Mouse (Mus musculus) stomach, embryonic 16.5 days (tissue): ENCODE measurements around the gene Sh3gl1. TPM values are rescaled to one million over a fixed set of nuclear protein-coding genes. Genes with fewer than 3 reads are reported as not detected.

ENCODE experiments used
- ATAC-seq: fragments of 200-750 bp; cut with Nextera tagmentation; 2 replicates; pipeline ENCODE4 v1.8.0; 2017; ENCODE audit warnings: moderate number of reproducible peaks, moderate TSS enrichment; ENCODE audit not compliant: insufficient read depth, low FRiP score
- H3K27ac ChIP-seq: fragments of 300-500 bp; sonication (generic); 2 replicates; pipeline ENCODE4 v1.5.1; 2014; ENCODE audit warnings: low read length
- H3K27me3 ChIP-seq: fragments of 300-500 bp; sonication (generic); 2 replicates; pipeline ENCODE4 v1.6.1; 2014; ENCODE audit warnings: low read length, control low read depth, mixed read lengths; ENCODE audit not compliant: control insufficient read depth, insufficient read depth
- H3K36me3 ChIP-seq: fragments of 300-500 bp; sonication (generic); 2 replicates; pipeline ENCODE4 v1.6.1; 2014; ENCODE audit warnings: low read length; ENCODE audit not compliant: control insufficient read depth, insufficient read depth
- H3K4me1 ChIP-seq: fragments of 300-500 bp; sonication (generic); 2 replicates; pipeline ENCODE4 v1.6.1; 2014; ENCODE audit warnings: low read length, control low read depth, mixed read lengths; ENCODE audit not compliant: control insufficient read depth, insufficient read depth
- H3K4me2 ChIP-seq: fragments of 300-500 bp; sonication (generic); 2 replicates; pipeline ENCODE4 v1.6.1; 2014; ENCODE audit warnings: low read depth, low read length, mixed read lengths
- H3K4me3 ChIP-seq: fragments of 300-500 bp; sonication (generic); replicated peaks from 2 replicates; pipeline ENCODE4 v1.5.1; 2014; ENCODE audit warnings: mild to moderate bottlenecking, low read length
- H3K9ac ChIP-seq: fragments of 300-500 bp; sonication (generic); 2 replicates; pipeline ENCODE4 v1.6.1; 2014; ENCODE audit warnings: low read length
- H3K9me3 ChIP-seq: fragments of 300-500 bp; sonication (generic); replicated peaks from 2 replicates; pipeline ENCODE4 v1.6.1; 2016; ENCODE audit warnings: low read length, control low read depth; ENCODE audit not compliant: control insufficient read depth
- WGBS: fragments of 180-500 bp; shearing (Covaris S2); extraction: QIAGEN DNeasy Blood & Tissue Kit; methylation state at CpG from one replicate; pipeline ENCODE4 v1.1.7; 2014; 5-methylcytosine and 5-hydroxymethylcytosine counted together
- polyA plus RNA-seq: library from polyadenylated mRNA; unstranded; fragments of >200 nt; fragmentation: Nextera tagmentation; extraction: Ambion mirVana; gene quantifications from 2 replicates; pipeline ENCODE4 v1.2.1, GENCODE M21; 2015

Sh3gl1 gene
- polyA plus RNA-seq, 1 experiment from 2014 or later, result 145 TPM

GRCm38 (mm10) chr17:56009088-56009961, 27.1 kb downstream of the Sh3gl1 start:
- peaks cover 21% of the 10 kb centered on the region for H3K4me1 ChIP-seq
- peak overlapping the region; percentile 82 for H3K9ac ChIP-seq
- H3K9me3 ChIP-seq, result no peaks in the 10 kb centered on the region
- H3K27me3 ChIP-seq, result no peaks in the 10 kb centered on the region
- peak overlapping the region; percentile 96 for H3K27ac ChIP-seq
- peaks cover 19% of the 10 kb centered on the region for H3K36me3 ChIP-seq
- H3K4me2 ChIP-seq, result peak overlapping the region; percentile 100
- WGBS, result 1% methylated on average over 62 of the region's 62 CpGs
- H3K4me3 ChIP-seq, result peak overlapping the region; percentile 86
- peak; percentile 92 for ATAC-seq

- Histone ChIP-seq H3K4me3 (peak overlapping the region; percentile 86), H3K27me3 (no peaks in the 10 kb centered on the region), H3K36me3 (peaks cover 16% of the 10 kb centered on the region), H3K9ac (peak overlapping the region; percentile 82), H3K27ac (peak overlapping the region; percentile 96), H3K4me2 (peak overlapping the region; percentile 100), H3K9me3 (no peaks in the 10 kb centered on the region), H3K4me1 (peaks cover 21% of the 10 kb centered on the region)
- WGBS, result under 1% methylated on average over 21 of the region's 21 CpGs
- ATAC-seq, result peak; percentile 92
Measured at GRCm38 (mm10) chr17:56008356-56009087, 27.9 kb downstream of the Sh3gl1 start.

- Histone ChIP-seq H3K4me1 (peaks cover 21% of the 10 kb centered on the region), H3K4me3 (peak overlapping the region; percentile 86), H3K27me3 (no peaks in the 10 kb centered on the region), H3K4me2 (peak overlapping the region; percentile 100), H3K9ac (peak overlapping the region; percentile 58), H3K36me3 (peaks cover 11% of the 10 kb centered on the region), H3K9me3 (no peaks in the 10 kb centered on the region), H3K27ac (peak overlapping the region; percentile 96)
- peak; percentile 2; the same call in 1 of the 2 replicates for ATAC-seq
- 22% methylated on average over 13 of the region's 14 CpGs for WGBS
Measured at GRCm38 (mm10) chr17:56007444-56008355, 28.7 kb downstream of the Sh3gl1 start.

GRCm38 (mm10) chr17:56006956-56007355, 29.5 kb downstream of the Sh3gl1 start:
- no peak overlapping the region for H3K4me3 ChIP-seq
- no peaks in the 10 kb centered on the region for H3K9me3 ChIP-seq
- H3K27ac ChIP-seq, result 0 out of 2 replicates have a peak overlapping the region, but pooled peaks have one; percentile 96
- peaks cover 8% of the 10 kb centered on the region for H3K36me3 ChIP-seq
- peaks cover 21% of the 10 kb centered on the region for H3K4me1 ChIP-seq
- H3K27me3 ChIP-seq, result no peaks in the 10 kb centered on the region
- H3K9ac ChIP-seq, result no peak overlapping the region; the same call in 1 of the 2 replicates
- no peak for ATAC-seq
- WGBS, result 50% methylated on average over 10 of the region's 10 CpGs
- no peak overlapping the region for H3K4me2 ChIP-seq

GRCm38 (mm10) chr17:56005415-56006061, 30.9 kb downstream of the Sh3gl1 start, which contains the start of the genes Stap2 and Mpnd:
Gene Stap2 (minus strand): TSS chr17:56005584.
Gene Mpnd (plus strand): TSS chr17:56005711.
- ATAC-seq, result no peak
- peak within 1 kb of the TSS; percentile 53 for H3K27ac ChIP-seq
- 22% methylated on average over 13 of the region's 13 CpGs for WGBS
- H3K9ac ChIP-seq, result peak within 1 kb of the TSS; percentile 64
- peak within 1 kb of the TSS; percentile 52 for H3K4me2 ChIP-seq
- H3K36me3 ChIP-seq, result no peaks in the 10 kb centered on the region; the same call in 1 of the 2 replicates
- no peaks in the 10 kb centered on the region for H3K9me3 ChIP-seq
- H3K4me1 ChIP-seq, result peaks cover 17% of the 10 kb centered on the region
- H3K27me3 ChIP-seq, result no peaks in the 10 kb centered on the region
- peak within 1 kb of the TSS; percentile 39 for H3K4me3 ChIP-seq

- 71% methylated on average over 3 of the region's 3 CpGs for WGBS
Measured at GRCm38 (mm10) chr17:56003000-56003399, 33.4 kb downstream of the Sh3gl1 start.

GRCm38 (mm10) chr17:55999794-56000499, 36.5 kb downstream of the Sh3gl1 start:
- no peaks in the 10 kb centered on the region for H3K9me3 ChIP-seq
- H3K4me1 ChIP-seq, result no peaks in the 10 kb centered on the region
- no peak overlapping the region for H3K4me3 ChIP-seq
- no peaks in the 10 kb centered on the region; the same call in 1 of the 2 replicates for H3K36me3 ChIP-seq
- 15% methylated on average over 30 of the region's 30 CpGs for WGBS
- H3K9ac ChIP-seq, result no peak overlapping the region
- ATAC-seq, result no peak
- 0 out of 2 replicates have a peak overlapping the region, but pooled peaks have one; percentile 7 for H3K4me2 ChIP-seq
- H3K27ac ChIP-seq, result no peak overlapping the region
- H3K27me3 ChIP-seq, result no peaks in the 10 kb centered on the region; the same call in 1 of the 2 replicates

More at GRCm38 (mm10) chr17:56003000-56003399, 33.4 kb downstream of the Sh3gl1 start:
- ATAC-seq, result no peak
- H3K36me3 ChIP-seq, result no peaks in the 10 kb centered on the region; the same call in 1 of the 2 replicates
- no peak overlapping the region for H3K9ac ChIP-seq
- H3K27ac ChIP-seq, result no peak overlapping the region
- H3K9me3 ChIP-seq, result no peaks in the 10 kb centered on the region
- H3K27me3 ChIP-seq, result no peaks in the 10 kb centered on the region; the same call in 1 of the 2 replicates
- no peak overlapping the region for H3K4me3 ChIP-seq
- H3K4me2 ChIP-seq, result no peak overlapping the region
- H3K4me1 ChIP-seq, result peaks cover 7% of the 10 kb centered on the region
